Mouse (Mus musculus): ENCODE results near the gene Sec24d.

Gene Sec24d

DNA sequence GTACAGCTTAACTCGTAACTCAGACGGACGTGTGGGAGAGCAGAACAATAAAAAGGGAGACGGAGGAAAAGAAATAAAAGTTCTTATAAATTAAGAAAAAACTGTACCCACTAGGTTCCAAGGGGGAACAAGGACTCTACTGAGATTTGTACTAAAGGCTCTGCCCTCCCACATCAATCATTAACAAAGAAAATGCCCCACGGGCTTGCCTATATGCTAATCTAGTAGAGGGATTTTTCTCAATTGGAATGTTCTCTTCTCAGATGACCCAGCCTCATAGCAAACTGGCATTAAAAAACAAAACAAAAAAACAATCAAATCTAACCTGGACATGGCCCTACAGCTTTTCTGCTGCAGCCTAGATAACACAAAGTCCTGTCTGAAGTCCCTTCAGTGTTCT is 128.4 kb downstream of the Sec24d start:
- no peak for DNase-seq (ENCODE audit: low read depth, low spot score)

DNA sequence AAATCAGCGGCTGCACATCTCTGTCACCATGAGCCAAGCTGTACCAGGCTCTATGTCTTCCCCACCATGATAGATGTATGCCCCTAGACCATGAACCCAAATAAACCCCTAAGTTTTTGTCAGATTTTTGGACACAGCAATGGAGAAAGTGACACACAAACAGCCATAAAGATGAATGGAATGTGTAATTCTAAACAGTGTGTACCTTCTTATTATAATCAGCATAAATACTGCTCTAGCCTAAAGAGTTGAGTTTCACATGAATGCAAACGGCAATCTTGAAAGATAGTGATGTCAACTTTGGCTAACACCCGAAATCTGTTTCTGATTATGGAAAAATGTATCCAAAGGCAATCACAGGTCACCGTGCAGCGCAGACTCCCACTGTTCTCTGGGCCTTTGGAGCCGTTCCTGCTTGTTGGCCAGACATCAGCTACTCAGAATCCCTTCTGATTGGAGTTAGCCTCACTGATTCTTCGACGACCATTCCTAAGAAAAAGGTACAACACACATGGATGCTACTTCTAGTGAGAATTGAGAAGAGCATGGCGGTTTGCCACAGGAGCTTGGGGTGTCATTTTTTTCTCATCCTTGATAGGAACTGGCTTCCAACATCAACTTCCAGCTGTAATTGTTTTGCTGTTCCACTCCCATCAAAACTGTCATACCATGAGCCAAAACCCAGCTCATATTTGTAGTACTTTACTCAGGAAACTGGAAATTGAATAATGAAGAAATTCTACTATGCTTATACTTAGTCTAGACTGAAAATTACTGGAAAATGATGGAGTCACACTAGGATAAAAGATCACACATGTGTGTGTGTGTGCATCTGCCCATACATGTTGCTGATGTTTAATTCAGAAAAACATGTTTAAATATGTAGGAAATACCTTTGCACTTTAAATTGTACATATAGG is 130.6 kb downstream of the Sec24d start:
- DNase-seq (ENCODE audit: low read depth, low spot score): no peak

DNA sequence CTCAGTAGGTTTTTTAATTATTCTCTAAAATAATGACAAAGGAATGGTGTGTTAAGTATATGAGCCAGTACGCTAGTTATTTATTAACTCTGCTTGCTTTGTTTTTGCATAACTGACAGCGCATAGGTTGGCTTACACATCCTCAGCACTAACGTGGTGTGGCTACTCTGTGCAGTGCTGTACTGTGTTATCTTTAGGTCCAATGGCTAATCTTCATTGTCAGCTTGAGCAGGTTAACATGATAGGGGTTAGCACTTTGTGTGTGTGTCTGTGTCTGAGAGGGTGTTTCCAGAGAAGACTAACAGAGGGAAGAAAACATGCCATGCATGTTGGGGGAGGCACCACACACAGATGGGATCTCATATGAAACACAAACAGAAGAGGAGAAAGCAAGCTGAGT is 137.7 kb downstream of the Sec24d start:
- DNase-seq (ENCODE audit: low read depth, low spot score): no peak

DNA sequence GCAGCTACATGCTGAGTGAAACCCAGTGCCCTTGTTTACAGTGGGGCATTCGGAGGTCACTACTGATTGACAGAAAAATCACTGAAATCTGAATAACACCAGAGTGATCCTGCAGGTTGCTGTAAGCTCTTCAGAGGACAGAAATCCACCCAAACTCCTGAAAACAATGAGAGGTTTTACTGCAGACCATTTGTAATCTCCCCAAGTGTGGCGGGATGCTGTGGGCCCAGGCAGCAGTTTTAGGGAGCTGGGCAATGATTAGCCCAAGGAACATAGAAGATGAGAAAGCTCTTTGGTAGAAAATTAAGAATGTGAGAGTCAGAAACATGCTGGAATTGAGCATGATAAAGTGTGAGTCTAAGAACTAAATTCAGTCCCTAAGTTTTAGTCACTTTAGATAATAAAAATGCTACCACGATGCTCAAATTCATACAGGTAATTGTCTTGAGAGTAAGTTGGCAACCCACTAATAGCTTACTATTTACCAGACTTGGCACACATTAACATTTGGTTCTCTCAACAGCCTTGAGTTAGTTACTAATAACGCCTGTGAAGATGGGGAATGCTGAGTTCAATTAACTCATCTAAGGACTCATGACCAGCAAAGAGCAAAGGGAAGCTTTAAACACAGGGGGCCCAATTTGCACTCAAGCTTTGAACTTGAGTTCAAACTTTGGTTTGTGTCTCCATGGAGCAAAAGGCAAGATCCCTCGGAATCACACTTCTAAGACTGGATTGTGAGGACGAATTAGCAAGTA is 144.7 kb downstream of the Sec24d start:
- no peak for DNase-seq (ENCODE audit: low read depth, low spot score)

DNA sequence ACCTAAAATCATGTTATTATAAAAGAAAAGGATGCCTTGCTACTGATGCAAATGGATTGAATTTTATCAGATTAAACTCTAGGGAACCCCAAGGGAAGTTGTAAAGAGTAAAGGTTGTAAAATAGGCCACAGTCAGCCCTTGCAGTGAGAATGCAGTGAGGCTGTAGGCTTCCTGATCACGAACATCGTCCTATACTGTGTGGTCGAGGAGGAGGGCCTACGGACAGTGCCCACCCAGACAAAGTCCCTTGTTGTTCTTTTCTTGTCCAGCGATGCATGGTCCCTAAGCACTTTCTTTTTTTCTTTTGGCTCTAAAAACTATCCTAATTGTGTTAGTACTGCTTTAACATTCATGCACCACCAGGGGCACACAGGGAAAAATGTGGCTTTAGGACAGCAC is 145.9 kb downstream of the Sec24d start:
- no peak for DNase-seq (ENCODE audit: low read depth, low spot score)

Measured in c-Kit-negative CD71-positive TER-119-positive erythroid progenitor cells, embryonic 14.5 days (primary cell).